Mouse (Mus musculus) G1E (cell line): ENCODE results near the gene Rasl11b. TPM values are rescaled to one million over a fixed set of nuclear protein-coding genes. Genes with fewer than 3 reads are reported as not detected.

Source experiments
- ATAC-seq: 2 replicates; pipeline ENCODE4 v1.8.0; 2016; ENCODE audit warnings: mild to moderate bottlenecking; ENCODE audit not compliant: insufficient number of reproducible peaks, poor library complexity, low FRiP score, severe bottlenecking; ENCODE audit errors: extremely low read depth
- DNase-seq: peaks from one replicate; pipeline ENCODE4 v3.0.0; 2012; ENCODE audit warnings: low spot score
- H3K27me3 ChIP-seq: 2 replicates; pipeline ENCODE4 v1.6.1; 2012; ENCODE audit warnings: mild to moderate bottlenecking, low read length, inconsistent platforms; ENCODE audit not compliant: insufficient read depth
- H3K36me3 ChIP-seq: replicated peaks from 2 replicates; pipeline ENCODE3; 2012; ENCODE audit warnings: mild to moderate bottlenecking, inconsistent platforms
- H3K4me1 ChIP-seq: 2 replicates; pipeline ENCODE4 v1.6.1; 2012; ENCODE audit warnings: low read depth, low read length, inconsistent platforms, mixed read lengths; ENCODE audit not compliant: insufficient read depth
- H3K4me3 ChIP-seq: 2 replicates; pipeline ENCODE4 v1.5.1; 2012; ENCODE audit warnings: low read depth, mild to moderate bottlenecking, inconsistent platforms, low read length, moderate library complexity, mixed read lengths
- H3K9me3 ChIP-seq: replicated peaks from 2 replicates; pipeline ENCODE4 v1.6.1; 2012; ENCODE audit warnings: inconsistent platforms
- CTCF ChIP-seq: IDR thresholded peaks from 2 replicates; pipeline ENCODE4 v1.5.1; 2012; ENCODE audit warnings: low read depth, low read length, inconsistent platforms, mixed read lengths
- GATA1 ChIP-seq: IDR thresholded peaks from 2 replicates; pipeline ENCODE4 v1.6.1; 2012; ENCODE audit warnings: borderline replicate concordance, low read length, inconsistent platforms, mixed read lengths
- GATA2 ChIP-seq: IDR thresholded peaks from 2 replicates; pipeline ENCODE4 v1.6.1; 2012; ENCODE audit warnings: low read depth, low read length, inconsistent platforms, borderline replicate concordance
- POLR2AphosphoS5 ChIP-seq: IDR thresholded peaks from 2 replicates; pipeline ENCODE4 v1.6.1; 2012; ENCODE audit warnings: low read depth, low read length, inconsistent platforms; ENCODE audit not compliant: insufficient replicate concordance
- TAL1 ChIP-seq: conservative IDR thresholded peaks from 2 replicates; pipeline ENCODE4 v1.6.1; 2012; ENCODE audit warnings: low read depth, low read length, inconsistent platforms, mixed read lengths
- polyA plus RNA-seq: library from polyadenylated mRNA; stranded (reverse); fragments of >175 nt; gene quantifications from 2 replicates; pipeline ENCODE4 v1.2.3, GENCODE M21; 2012
- total RNA-seq, 2 experiments: library from RNA; stranded (forward) in 1 of 2; stranded (reverse) in 1 of 2; fragments of 200-1000 nt in 1 of 2; fragments of >200 nt in 1 of 2; fragmentation: Nextera tagmentation in 1 of 2; gene quantifications; 2 replicates each; pipeline ENCODE4 v1.2.3; 2014 to 2017

The Rasl11b gene
- total and polyA plus RNA-seq, 3 experiments, result 0.30 to 0.33 TPM; not detected in 1

DNA sequence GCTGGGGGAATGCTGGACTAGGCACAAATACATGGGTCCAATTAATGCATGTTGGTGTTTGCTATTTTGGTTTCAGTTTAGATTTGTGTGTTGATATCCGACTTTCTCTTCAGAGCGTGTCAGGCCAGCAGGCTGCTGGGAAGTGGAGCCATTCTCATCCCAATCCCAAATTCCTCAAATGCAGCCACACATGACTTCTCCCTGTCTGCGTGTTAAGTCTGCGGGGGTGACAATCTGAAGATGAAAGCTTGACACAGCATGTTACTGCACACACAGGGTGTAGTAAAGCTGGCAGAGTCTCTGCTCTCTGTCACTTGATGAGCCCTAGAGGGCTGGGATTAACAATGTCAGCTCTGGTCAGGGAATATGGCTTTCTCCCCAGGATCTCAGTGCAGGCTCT lies 20.0 kb downstream of the Rasl11b start:
- Histone ChIP-seq H3K36me3 (peaks cover 3% of the 10 kb centered on the region), H3K9me3 (no peaks in the 10 kb centered on the region), H3K4me3 (no peak overlapping the region), H3K27me3 (no peaks in the 10 kb centered on the region; the same call in 1 of the 2 replicates), H3K4me1 (no peaks in the 10 kb centered on the region)
- TF ChIP-seq POLR2AphosphoS5 (no peak), CTCF (no peak), TAL1 (no peak), GATA1 (no peak), GATA2 (no peak)
- DNase-seq, result no peak
- ATAC-seq, result no peak

DNA sequence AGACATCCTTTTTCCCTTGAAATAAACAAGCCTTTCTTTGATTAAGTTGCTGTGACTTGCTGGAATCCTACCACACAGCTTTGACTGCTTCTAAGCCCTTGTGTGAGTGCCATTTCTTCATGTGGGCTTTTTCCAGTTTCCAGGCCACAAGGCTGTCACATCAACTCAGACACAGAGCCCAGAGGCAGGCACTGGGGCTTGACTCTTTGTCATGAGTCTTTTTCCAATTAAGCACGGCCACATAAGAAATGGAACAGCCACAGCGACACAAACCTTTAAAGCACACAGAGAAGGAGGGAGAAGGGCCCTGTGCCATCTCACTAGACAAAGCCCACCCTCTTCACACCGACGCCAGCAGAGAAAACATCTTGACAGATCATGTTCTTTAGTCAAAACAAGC lies 23.4 kb downstream of the Rasl11b start:
- ATAC-seq, result no peak

DNA sequence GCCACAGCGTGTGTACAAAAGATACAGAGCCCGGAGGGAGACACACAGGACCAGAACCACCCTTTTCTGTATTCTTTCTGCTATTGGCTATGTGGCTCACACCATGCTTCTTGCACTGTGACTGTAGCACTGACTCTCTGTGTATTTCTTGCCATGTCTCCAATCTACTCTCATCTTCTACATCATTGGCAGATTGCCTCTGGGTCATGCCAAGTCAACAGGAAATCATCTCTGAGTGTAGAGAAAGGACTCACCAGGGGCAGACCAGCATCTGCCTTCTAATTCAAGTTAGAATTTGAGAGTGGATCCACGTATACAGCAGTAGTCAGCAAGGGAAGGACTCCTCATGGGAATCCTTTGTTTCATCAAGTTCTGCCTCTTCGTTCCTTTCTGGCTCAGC lies 27.5 kb downstream of the Rasl11b start:
- no peak for ATAC-seq
- Histone ChIP-seq H3K4me3 (no peak overlapping the region), H3K9me3 (no peaks in the 10 kb centered on the region), H3K4me1 (no peaks in the 10 kb centered on the region), H3K36me3 (no peaks in the 10 kb centered on the region), H3K27me3 (no peaks in the 10 kb centered on the region)
- TF ChIP-seq CTCF (no peak), GATA1 (no peak), POLR2AphosphoS5 (no peak), GATA2 (no peak), TAL1 (no peak)
- DNase-seq, result no peak

More for the DNA sequence above, 23.4 kb downstream of the Rasl11b start:
- TF ChIP-seq GATA1 (no peak), CTCF (no peak), GATA2 (no peak)
- no peaks in the 10 kb centered on the region for H3K4me1 ChIP-seq
- no peak for DNase-seq
- H3K9me3 ChIP-seq, result no peaks in the 10 kb centered on the region
- H3K36me3 ChIP-seq, result no peaks in the 10 kb centered on the region
- H3K4me3 ChIP-seq, result no peak overlapping the region
- no peaks in the 10 kb centered on the region for H3K27me3 ChIP-seq

DNA sequence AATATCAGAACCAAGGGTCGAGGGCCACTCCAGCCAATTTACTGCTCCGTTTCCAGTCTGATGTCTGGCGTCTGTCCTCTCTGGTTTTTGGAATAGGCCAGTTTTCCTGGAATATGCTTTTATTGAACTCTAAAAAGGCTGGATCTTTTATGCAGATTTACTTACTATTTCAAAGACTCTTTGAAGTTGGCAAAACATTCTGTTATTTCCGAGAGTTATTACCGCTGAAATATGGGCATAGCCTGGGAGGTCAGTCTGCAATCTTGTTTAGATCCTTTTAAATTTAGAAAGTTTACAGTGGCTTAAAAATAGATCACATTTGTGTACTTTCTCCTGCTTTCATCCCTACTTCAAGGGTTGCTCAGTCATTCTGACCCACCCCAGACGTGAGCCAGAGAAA lies 29.4 kb downstream of the Rasl11b start:
- Histone ChIP-seq H3K4me3 (no peak overlapping the region), H3K36me3 (no peaks in the 10 kb centered on the region), H3K27me3 (no peaks in the 10 kb centered on the region), H3K9me3 (no peaks in the 10 kb centered on the region), H3K4me1 (no peaks in the 10 kb centered on the region)
- no peak for ATAC-seq
- no peak for TF ChIP-seq POLR2AphosphoS5
- no peak for TF ChIP-seq CTCF
- no peak for TF ChIP-seq GATA2
- TF ChIP-seq TAL1, result no peak
- TF ChIP-seq GATA1, result no peak
- DNase-seq, result no peak

DNA sequence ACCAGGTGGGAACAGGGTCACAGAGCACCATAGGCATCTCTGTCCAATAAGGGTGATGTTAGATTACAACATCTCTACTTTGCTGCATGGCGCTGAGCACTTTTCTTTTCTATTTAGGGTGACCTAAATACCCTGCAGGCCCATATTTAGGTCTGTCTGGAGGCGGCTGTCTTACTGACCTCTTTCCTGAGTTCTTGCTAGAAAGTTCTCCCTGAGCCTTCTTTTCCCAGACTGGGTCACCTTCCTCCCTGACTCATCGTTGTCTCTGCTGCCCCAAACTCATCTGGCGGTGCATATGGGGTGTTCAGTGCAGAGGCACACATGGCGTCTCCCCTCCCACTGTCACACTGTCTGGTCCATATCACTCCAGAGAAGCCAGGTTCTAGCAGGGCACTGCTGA lies 31.1 kb downstream of the Rasl11b start:
- Histone ChIP-seq H3K36me3 (no peaks in the 10 kb centered on the region), H3K4me1 (no peaks in the 10 kb centered on the region), H3K27me3 (no peaks in the 10 kb centered on the region), H3K4me3 (no peak overlapping the region), H3K9me3 (no peaks in the 10 kb centered on the region)
- TF ChIP-seq GATA1 (no peak), CTCF (no peak), TAL1 (no peak)
- ATAC-seq, result no peak
- no peak for DNase-seq

DNA sequence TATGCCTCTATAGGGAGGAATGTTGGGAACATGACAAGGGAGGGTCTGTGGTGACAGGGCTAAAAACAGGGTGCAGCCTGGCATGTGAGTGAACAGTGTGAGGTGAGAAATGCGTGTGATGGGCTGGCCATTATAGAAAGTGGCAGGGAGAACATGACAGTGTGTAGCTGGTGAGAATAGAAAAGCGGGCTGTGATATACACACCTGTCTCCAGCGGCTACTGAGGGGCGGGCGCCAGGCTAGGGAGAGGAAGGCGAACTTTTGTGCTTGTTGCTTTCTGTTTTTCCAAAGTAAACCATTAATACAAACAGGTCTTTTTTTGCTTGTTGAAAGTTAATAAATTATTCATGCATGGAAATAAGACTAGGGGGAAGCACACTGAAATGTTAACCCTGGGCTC lies 32.3 kb downstream of the Rasl11b start:
- Histone ChIP-seq H3K9me3 (no peaks in the 10 kb centered on the region), H3K27me3 (no peaks in the 10 kb centered on the region), H3K4me3 (no peak overlapping the region), H3K4me1 (no peaks in the 10 kb centered on the region), H3K36me3 (no peaks in the 10 kb centered on the region)
- DNase-seq (no peak), ATAC-seq (no peak)
- TF ChIP-seq POLR2AphosphoS5, result no peak
- no peak for TF ChIP-seq TAL1
- no peak for TF ChIP-seq CTCF
- TF ChIP-seq GATA2, result no peak
- no peak for TF ChIP-seq GATA1

DNA sequence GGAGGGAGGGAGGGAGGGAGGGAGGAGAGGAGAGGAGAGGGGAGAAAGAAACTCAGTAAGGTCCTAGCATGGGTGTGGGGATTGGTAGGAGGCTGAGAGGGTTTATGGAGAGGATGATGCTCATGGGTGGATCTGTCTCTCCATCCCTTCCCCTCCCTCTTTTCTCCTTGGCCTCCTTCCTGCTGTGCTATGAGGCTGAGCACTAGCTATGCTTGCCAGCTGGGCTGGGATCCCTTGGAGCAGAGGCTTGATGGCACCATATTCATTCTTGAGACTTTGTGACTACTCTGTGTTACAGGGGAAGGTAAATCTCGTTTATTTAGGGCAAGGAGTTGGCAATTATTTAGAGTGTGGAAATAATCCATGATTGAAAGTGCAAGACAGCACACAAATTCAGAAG lies 33.9 kb downstream of the Rasl11b start:
- TF ChIP-seq POLR2AphosphoS5 (no peak), TAL1 (no peak), GATA2 (no peak), GATA1 (no peak), CTCF (no peak)
- Histone ChIP-seq H3K27me3 (no peaks in the 10 kb centered on the region), H3K9me3 (no peaks in the 10 kb centered on the region), H3K4me1 (no peaks in the 10 kb centered on the region), H3K36me3 (peaks cover 2% of the 10 kb centered on the region), H3K4me3 (no peak overlapping the region)
- ATAC-seq (no peak), DNase-seq (no peak)
